Mouse (Mus musculus) cerebellum, adult (tissue): ENCODE data around the gene Tspan10.
"Not testable (repeated sequence)": the region's sequence is repeated elsewhere in the genome, so short reads cannot be mapped to it uniquely, and the experiment has no call there.

ENCODE experiments used
- ATAC-seq: cut with Nextera tagmentation; 2 replicates; pipeline ENCODE4 v1.9.2; 2017; ENCODE audit warnings: mild to moderate bottlenecking, moderate library complexity, mixed read lengths; ENCODE audit not compliant: insufficient number of reproducible peaks, low FRiP score, low TSS enrichment

Gene Tspan10

GRCm38 (mm10) chr11:120442344-120442743 lies at the start of gene Tspan10:
TSS of gene Tspan10 (plus strand) at chr11:120442644.
- ATAC-seq, result no peak

- no peak for ATAC-seq
Measured at GRCm38 (mm10) chr11:120395661-120396060, 46.8 kb upstream of the Tspan10 start.

GRCm38 (mm10) chr11:120397602-120398001 lies 44.8 kb upstream of the Tspan10 start:
- no peak for ATAC-seq

GRCm38 (mm10) chr11:120399319-120399718 lies 43.1 kb upstream of the Tspan10 start:
- no peak for ATAC-seq

- no peak for ATAC-seq
Measured at GRCm38 (mm10) chr11:120404814-120405213, 37.6 kb upstream of the Tspan10 start.

GRCm38 (mm10) chr11:120405867-120406266 lies 36.6 kb upstream of the Tspan10 start:
- ATAC-seq, result no peak

- no peak for ATAC-seq
Measured at GRCm38 (mm10) chr11:120406445-120406844, 36.0 kb upstream of the Tspan10 start.

- not testable (repeated sequence) for ATAC-seq
Measured at GRCm38 (mm10) chr11:120413621-120414020, 28.8 kb upstream of the Tspan10 start.

GRCm38 (mm10) chr11:120417852-120418251 lies 24.6 kb upstream of the Tspan10 start:
- no peak for ATAC-seq

GRCm38 (mm10) chr11:120418592-120418991 lies 23.9 kb upstream of the Tspan10 start:
- no peak for ATAC-seq

GRCm38 (mm10) chr11:120422651-120423568 lies 19.5 kb upstream of the Tspan10 start:
- ATAC-seq, result no peak

GRCm38 (mm10) chr11:120423569-120424295 lies 18.7 kb upstream of the Tspan10 start:
- ATAC-seq, result no peak

GRCm38 (mm10) chr11:120426727-120427126 lies 15.7 kb upstream of the Tspan10 start:
- ATAC-seq, result no peak

GRCm38 (mm10) chr11:120437152-120437856 lies 5.1 kb upstream of the Tspan10 start, which contains the start of gene Nploc4:
TSS of gene Nploc4 (minus strand) at chr11:120437708.
- peak; percentile 40; the same call in 1 of the 2 replicates for ATAC-seq

- ATAC-seq, result no peak
Measured at GRCm38 (mm10) chr11:120437857-120438385, 4.5 kb upstream of the Tspan10 start.

- no peak for ATAC-seq
Measured at GRCm38 (mm10) chr11:120442765-120443280, 379 bp downstream of the Tspan10 start.

- ATAC-seq, result no peak
Measured at GRCm38 (mm10) chr11:120444106-120444505, 1.7 kb downstream of the Tspan10 start.

GRCm38 (mm10) chr11:120445475-120445874 lies 3.0 kb downstream of the Tspan10 start:
- ATAC-seq, result no peak

GRCm38 (mm10) chr11:120447179-120447578 lies 4.7 kb downstream of the Tspan10 start:
- no peak for ATAC-seq

GRCm38 (mm10) chr11:120452246-120452645 lies 9.8 kb downstream of the Tspan10 start:
- ATAC-seq, result no peak
